Mouse (Mus musculus) spleen, adult 2 months (tissue): ENCODE data around the gene Ufsp1.

Source experiments
- CTCF ChIP-seq: fragments of 200-500 bp; IDR thresholded peaks from 2 replicates; pipeline ENCODE4 v1.5.1; 2011; ENCODE audit warnings: mild to moderate bottlenecking, inconsistent platforms; ENCODE audit not compliant: insufficient read depth, insufficient read length, insufficient replicate concordance; ENCODE audit errors: extremely low read depth
- POLR2A ChIP-seq: fragments of 200-500 bp; IDR thresholded peaks from 2 replicates; pipeline ENCODE4 v1.6.1; 2011; ENCODE audit warnings: low read depth, low read length, inconsistent platforms

DNA sequence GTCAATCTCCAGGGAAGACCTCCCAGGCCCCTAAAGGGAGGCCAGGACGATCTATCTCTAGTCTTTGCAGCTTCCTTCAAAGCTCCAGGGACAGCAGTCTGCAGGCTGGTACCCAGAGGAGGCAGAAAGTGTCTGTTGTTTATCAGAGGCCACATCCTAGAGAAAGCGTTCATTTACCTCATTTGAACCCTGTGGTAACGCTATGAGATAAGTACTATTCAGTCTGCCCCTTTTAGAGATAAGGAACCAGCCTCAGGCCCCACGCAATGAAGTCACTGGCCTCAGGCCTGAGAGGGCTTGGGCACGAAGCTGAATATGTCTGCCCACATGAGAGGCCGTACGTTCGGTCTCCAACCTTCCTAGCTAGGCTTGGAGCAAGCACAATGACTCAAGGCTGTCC lies 22.9 kb downstream of the Ufsp1 start:
- TF ChIP-seq CTCF, result no peak
- TF ChIP-seq POLR2A, result no peak
